Mouse (Mus musculus): Measurements from ENCODE around the gene Tmem63a.
A peak's percentile ranks its signal among the peaks of the same experiment; 100 is the strongest.

DNA sequence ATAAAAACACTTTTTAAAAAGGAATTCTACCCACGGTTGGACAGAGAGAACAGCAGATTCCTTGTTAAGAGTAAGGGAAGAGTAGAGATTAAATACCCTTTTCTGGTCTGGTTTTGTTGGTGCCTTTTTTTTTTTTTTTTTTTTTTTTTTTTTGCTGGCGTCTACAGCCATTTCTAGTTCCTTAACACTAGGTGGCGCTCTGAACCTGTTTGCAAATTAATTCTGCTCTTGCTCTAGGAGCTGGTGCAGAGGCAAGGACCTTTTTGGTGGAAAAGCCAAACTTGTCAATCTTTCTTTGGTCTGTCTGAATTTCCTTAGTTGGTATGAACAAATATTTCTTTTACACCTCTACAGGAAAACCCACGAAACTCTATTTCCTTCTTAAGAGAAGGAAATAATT lies 41.0 kb upstream of the Tmem63a start:
- TF ChIP-seq CTCF (IDR thresholded peaks at IDR 0.05; ENCODE audit: extremely low read depth, insufficient read depth, insufficient read length, insufficient replicate concordance) (peak; percentile 46; the same call in 1 of the 2 replicates), POLR2A (IDR thresholded peaks at IDR 0.05; ENCODE audit: low read depth, low read length) (no peak)
